Mouse (Mus musculus): ENCODE data around the gene Tspan32.

- TF ChIP-seq POLR2A (IDR thresholded peaks at IDR 0.05; ENCODE audit: borderline replicate concordance, insufficient read depth, low read length) (no peak), CTCF (IDR thresholded peaks at IDR 0.05; ENCODE audit: borderline replicate concordance, insufficient read depth, low read depth, low read length) (no peak)
Measured at GRCm38 (mm10) chr7:143023499-143023898, 18.7 kb downstream of the Tspan32 start.
